Mouse (Mus musculus) spleen, adult 18-20 months (tissue): ENCODE results near the gene Fxyd3.

Experiments
- DNase-seq, 2 experiments: peaks; one replicate each; pipeline ENCODE4 v3.0.0; 2022; ENCODE audit warnings: mixed read lengths in 2 of 2

Fxyd3 gene

DNA sequence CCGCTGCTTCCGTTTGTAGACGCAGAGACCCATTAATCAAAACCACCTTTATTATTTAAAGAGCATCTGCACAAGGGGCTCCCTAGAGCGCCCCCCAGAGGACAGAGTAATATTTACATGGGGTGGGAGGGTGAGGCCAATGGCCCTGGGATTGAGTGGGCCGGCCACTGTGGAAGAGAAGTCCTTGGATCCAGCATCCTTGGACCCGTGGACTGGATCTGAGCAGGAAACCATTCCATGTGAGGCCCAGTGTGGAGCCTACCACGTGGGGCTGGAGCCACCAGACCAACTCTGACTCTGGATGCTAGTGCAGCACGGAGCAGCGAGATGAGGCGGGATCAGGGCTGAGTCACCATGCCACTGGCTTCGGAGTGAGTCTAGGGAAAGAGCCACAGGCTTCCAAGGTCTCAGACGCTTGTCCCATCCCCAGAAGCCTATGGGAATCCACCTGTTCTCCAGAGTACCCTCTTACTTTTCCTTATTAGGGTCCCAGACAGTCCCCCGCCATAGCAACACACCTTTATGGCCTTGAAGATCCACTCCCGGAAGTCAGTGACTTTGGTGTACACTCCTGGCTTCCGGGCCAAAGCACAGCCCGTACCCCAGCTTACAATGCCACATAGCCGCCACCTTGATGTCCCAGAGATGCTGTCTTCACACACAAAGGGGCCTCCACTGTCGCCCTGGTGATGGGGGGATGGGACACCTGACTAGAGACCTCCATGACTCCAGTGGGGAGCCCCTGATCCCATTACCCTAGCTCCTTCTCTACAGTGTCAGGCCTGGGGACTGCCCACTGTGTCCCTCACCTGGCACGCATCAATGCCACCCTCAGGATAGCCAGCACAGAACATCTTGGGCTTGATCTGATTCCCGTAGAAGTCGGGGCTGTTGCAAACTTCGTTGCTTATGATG is 22.4 kb upstream of the Fxyd3 start:
- no peak for DNase-seq

- peak; percentile 78 to 91 for DNase-seq
These were observed 21.2 kb upstream of the Fxyd3 start for GRCm38 (mm10) chr7:31097583-31098248.

- DNase-seq, result no peak
These were observed 20.5 kb upstream of the Fxyd3 start for GRCm38 (mm10) chr7:31096892-31097564.

DNA sequence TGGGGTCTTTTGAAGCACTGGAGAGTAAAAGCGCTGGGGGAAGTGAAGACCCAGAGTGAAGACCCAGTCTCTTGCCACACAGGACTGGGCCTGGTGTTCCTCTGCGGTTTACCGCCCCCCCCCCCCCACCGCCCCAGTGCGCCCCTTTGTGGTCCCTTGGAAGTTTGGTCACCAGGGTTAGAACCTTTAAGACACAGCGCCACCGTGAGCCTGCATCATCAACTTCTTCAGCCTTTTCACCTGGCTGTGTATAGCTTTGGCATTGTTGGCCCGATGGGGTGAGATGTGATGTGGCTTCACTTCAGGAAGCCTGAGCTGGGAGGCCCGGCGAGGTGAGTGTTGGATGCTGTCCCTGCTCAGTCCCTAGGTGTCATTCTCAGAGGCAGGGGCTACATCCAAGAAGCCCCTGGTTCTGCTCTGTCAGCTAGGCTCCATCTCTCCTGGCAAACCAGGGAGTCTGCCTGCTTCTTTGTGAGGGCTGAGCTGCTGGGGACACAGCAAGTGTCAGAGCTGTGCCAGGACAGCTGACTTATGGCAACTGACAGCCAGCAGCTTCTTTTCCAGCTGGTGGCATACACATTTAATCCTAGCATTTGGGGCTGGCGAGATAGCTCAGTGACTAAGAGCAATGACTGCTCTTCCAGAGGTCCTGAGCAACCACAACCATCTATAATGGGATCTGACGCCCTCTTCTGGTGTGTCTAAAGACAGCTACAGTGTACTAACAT is 18.4 kb upstream of the Fxyd3 start:
- peak in 1 of 2 experiments; percentile 31 for DNase-seq

- peak in 1 of 2 experiments; percentile 30 for DNase-seq
These were observed 13.2 kb upstream of the Fxyd3 start for GRCm38 (mm10) chr7:31089721-31090120.

GRCm38 (mm10) chr7:31088206-31088605 is 11.7 kb upstream of the Fxyd3 start:
- DNase-seq, result no peak

DNA sequence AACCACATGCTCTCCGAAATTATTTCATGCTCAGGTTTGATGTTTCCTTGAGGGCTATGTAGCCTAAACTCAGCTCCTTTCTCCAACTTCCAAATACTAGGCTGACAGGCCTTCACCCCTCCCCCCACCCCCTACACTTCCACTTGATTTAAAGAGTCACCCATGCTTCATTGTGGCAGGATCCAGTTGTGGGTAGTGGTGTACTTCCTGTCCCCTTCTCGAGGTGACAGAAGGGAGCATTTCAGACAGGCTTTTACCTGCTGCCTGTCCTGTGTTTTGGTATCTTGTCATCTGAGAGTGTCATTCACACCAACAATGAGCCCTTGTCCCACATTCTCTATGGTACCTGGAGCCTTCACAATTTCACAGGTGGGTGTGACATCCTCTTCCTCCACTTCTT is 10.8 kb upstream of the Fxyd3 start:
- no peak for DNase-seq

- no peak for DNase-seq
These were observed 9.8 kb upstream of the Fxyd3 start for GRCm38 (mm10) chr7:31086175-31086755.

DNA sequence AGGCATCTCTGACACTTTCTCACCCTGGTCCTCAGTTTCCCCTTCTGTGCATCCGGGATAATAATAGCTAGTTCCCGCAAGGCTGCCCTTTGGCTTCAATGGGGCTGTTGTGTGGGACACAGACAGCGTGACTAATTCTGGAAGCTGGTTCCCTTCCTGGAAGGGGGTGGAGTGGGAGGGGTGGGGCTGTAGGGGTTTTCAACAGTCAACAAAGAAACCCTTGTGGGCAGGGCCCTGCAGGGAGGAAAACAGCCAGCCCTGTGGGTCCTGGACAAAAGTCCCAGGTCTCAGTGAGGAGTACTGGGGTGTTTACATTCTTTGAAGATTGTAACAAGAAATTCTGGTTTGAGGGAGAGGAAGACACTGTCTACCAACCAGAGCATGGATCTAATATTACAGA is 8.7 kb upstream of the Fxyd3 start:
- no peak for DNase-seq

DNA sequence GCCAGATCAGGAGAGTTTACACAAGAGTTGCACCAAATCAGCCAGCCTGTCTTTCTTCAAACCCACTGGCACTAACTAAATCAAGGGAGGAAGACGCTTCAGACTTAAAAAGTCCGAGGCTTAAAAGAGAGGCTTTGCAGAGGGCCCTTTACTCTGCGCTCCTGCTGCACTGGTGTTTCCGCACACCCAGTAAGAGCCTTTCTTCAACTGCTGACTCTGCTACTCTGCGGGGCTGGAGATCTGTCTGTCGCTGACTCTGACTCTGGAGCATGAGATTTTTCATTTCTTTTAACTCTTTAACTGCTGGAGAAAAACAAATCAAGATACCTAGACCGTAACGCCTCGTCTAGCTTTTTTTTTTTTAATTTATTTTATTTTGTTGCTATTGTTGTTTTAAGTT is 7.6 kb upstream of the Fxyd3 start:
- no peak for DNase-seq

- DNase-seq, result no peak
These were observed 6.5 kb upstream of the Fxyd3 start for GRCm38 (mm10) chr7:31082831-31083588.

DNA sequence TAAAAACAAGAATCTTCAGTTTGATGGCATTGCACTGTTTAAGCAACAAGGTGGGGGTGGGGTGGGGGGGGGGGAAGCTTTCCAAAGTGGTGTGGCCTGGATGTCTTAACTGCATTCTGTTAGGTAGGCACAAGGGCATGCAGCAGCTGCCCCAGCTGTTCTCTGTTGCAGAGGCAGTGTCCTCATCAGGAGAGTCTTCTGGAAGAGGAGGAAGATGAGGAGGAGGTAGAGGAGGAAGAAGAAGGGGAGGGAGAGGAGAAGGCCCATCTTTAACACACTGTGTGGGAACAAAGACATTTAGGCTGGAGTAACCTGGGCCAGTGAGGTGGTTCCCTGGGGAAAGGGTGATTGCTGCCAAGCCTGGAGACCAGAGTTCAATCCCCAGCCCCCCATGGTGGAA is 5.6 kb upstream of the Fxyd3 start:
- DNase-seq, result no peak

GRCm38 (mm10) chr7:31081106-31081505 is 4.6 kb upstream of the Fxyd3 start:
- no peak for DNase-seq

DNA sequence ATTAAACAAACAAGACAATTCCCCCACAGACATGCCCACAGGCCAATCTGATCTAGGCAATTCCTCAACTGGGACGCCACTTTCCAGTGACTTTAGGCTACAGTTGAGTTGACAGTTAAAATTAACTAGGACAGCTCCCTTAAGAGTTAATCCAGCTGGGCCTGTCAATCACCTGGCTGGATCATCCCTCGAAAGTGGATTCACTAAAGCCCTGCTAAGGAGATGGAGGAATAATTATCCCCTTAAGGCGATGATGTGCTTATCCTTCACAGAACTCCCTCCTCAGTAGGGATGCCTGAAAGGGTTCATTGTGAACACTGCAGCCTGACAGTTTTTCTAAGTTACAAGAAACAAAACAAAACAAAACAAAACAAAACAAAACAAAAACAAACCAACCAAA is 4.1 kb upstream of the Fxyd3 start:
- DNase-seq, result no peak

DNA sequence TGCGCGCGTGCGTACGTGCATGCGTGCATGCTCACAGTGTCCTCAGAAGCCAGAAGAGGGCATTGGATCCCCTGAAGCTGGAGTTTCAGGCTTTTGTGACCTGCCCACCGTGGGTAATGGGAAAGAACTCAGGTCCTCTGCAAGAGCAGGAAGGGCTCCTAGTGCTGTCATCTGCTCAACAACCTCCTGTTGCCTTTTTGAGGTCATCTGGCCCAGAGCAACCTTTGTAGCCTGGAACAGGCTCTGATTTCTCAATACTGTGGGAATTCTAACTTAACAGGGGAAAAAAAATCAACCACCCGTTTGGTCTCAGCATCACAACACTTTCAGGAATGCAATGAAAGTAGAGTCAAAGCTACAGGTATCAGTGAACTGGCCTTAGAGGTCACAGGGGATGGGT is 3.2 kb upstream of the Fxyd3 start:
- DNase-seq, result no peak

DNA sequence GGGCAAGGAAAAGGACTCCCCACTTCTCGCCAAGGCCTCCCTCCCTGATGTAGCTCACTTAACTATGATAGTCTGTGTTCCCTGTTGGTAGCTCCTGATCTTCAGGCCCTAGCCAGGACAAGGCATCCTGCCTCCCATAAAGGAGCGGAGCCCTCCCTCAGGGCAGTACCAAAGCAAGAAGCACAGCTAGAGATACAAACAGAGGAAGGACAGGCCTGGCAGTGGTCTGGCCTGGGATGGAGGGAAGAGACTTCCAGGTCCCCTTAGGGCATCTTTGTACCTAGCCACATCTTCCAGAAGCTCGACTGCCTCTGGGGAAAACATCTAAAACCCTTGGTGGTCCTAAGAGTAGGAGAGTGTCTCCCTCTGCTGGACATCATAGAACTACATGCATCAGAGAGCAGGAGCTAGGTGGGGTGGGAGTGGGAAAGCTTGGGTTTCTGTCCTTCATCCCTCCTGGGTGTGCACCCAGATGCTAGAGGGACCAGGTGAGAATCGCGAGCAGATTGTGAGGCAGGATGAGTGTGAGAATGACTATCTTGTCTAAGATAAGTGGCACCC is 1.5 kb upstream of the Fxyd3 start:
- no peak for DNase-seq

DNA sequence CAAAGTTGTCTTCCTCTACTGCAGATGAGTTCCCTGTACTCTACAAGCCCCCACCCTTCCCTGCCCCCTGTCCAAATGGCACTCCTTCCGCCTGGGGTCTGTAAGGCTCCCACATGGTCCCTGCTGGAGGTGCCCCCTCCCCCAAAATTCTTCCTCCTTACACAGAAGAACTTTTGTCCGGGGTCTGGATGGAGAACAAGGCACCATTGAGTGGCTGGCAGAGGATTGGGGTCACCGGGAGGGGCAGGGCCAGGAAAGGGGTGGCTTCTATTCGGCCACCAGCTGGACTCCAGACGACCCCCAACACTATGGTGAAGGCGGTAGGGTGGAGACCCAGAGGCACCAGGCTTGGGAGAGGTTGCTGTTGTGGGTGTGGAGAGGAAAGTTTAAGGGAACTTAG is 966 bp upstream of the Fxyd3 start:
- no peak for DNase-seq

DNA sequence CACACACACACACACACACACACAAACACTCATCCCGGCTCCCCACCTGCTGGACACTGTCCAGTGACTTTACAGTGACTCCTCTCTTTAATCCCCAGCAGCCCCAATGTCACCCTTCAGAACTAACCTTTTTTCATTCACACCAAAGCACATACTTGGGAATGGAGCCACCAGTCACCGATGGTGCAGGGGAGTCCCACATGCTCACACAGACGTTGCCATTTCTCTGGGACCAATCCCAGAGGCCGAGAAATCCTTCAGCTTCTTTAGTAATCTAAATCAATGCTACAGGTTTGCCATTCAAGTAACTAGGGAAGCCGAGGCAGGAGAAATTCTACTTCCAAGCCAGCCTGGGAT is 1.8 kb downstream of the Fxyd3 start:
- DNase-seq, result no peak

- DNase-seq, result no peak
These were observed 2.3 kb downstream of the Fxyd3 start for GRCm38 (mm10) chr7:31074061-31074712.

DNA sequence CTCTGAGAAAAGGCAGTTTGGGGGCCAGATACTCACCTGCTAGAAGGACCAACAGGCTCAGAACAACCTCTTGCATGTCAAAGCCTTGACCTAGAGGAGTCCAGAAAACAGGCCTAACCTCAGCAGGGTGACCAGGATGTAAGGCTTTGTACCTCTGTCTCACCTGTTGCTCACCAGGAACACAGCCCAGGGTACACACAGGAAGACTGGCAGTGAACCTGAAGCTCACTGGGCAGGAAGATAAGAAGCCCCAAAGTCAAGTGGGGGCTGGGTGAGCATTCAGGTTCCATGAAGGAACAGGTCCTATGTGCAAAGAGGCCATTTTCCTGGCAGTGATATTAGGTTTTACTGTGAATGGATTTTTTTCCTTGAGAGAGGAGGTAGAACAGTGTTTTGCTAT is 3.0 kb downstream of the Fxyd3 start:
- DNase-seq, result no peak

GRCm38 (mm10) chr7:31072326-31072725 is 4.2 kb downstream of the Fxyd3 start:
- no peak for DNase-seq
